Mouse (Mus musculus) gastrocnemius, adult 2 months (tissue): ENCODE data around the gene 4933415F23Rik. TPM values are rescaled to one million over a fixed set of nuclear protein-coding genes. Genes with fewer than 3 reads are reported as not detected.

Experiments used
- DNase-seq: peaks from one replicate; pipeline ENCODE4 v3.0.0; 2022
- H3K27ac ChIP-seq: fragments of 200-600 bp; 2 replicates; pipeline ENCODE4 v1.8.1; 2022; ENCODE audit warnings: mild to moderate bottlenecking
- H3K4me3 ChIP-seq: fragments of 200-600 bp; 2 replicates; pipeline ENCODE4 v1.8.1; 2022; ENCODE audit warnings: mild to moderate bottlenecking, moderate library complexity
- CTCF ChIP-seq: fragments of 200-600 bp; IDR thresholded peaks from 2 replicates; pipeline ENCODE4 v1.8.1; 2022; ENCODE audit warnings: antibody characterized with exemption, mild to moderate bottlenecking, moderate library complexity
- intact Hi-C: fragments of 180-260 bp; cut with DNase I; formaldehyde crosslinking; loops from one replicate; pipeline ENCODE4 v1.15.1; 2025
- total RNA-seq, 2 experiments: library from RNA; stranded (reverse); gene quantifications; 2 replicates each; pipeline ENCODE4 v1.2.3; 2021

Gene 4933415F23Rik
- total RNA-seq, 2 experiments from 2014 or later = 2.3 to 4.8 TPM

- intact Hi-C loops = no loop called here
- Histone ChIP-seq H3K4me3 (no peak overlapping the region), H3K27ac (no peak overlapping the region)
These were observed 37.2 kb downstream of the 4933415F23Rik start for GRCm38 (mm10) chr1:23064717-23065475.

DNA sequence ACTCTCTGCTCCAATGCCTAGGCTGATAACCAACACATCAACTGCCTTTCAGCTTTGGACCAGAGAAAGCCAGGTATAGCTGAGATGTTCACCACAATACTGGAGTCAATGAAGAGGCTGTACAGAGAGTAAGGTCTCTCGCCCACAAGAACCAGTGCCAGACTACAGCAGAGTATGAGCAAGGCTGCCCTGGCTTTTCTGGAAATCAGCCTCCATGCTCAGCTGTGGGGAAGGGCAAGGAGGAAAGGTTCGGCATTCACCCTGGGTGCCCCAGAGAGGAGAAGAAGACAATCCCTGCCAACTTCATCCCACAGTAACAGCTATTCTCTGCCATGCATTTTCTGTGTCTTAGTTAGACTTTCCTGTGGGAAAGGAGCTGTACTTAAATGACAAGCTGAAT lies 38.1 kb downstream of the 4933415F23Rik start:
- H3K27ac ChIP-seq = no peak overlapping the region
- TF ChIP-seq CTCF = no peak
- no peak overlapping the region for H3K4me3 ChIP-seq
- intact Hi-C loops = no loop called here
- DNase-seq = no peak

More at GRCm38 (mm10) chr1:23064717-23065475, 37.2 kb downstream of the 4933415F23Rik start:
- no peak for DNase-seq
- TF ChIP-seq CTCF = no peak

DNA sequence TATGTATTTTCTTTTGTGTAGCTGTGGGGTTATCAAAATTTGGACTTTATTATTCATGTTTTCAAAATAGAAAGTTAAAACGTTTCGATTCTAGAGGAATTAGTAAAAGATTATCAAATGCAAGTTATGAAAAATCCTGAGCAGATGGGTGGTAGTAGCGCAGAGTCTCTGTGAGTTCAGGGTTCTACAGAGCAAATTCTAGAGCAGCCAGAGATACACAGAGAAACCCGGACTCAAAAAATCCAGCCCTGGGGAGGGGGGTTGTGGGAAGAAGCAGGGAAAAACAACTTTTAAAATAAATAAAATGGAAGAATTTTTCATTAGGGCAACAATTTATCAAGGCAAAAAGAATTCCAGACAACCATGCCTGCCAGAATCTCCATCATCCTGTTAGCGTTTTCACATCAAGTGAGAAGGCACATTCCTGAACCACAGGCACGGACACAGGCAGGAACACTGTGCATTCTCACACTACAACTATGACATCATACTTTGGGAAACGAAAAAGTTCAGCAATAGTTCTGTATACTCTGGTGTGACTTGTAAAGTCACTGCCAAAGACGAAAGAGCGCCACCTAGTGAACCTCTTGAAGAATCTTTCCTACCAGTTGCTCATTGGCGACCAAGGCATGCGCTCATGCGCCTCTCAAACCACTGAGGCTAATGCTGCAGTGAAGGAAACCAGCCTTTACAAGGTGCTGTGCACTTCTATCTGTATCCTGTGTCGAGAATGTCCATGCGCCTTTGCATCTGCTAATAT lies 40.3 kb downstream of the 4933415F23Rik start:
- Histone ChIP-seq H3K27ac (no peak overlapping the region), H3K4me3 (no peak overlapping the region)
- intact Hi-C loops = no loop called here
- DNase-seq = no peak
- TF ChIP-seq CTCF = peak; percentile 55

DNA sequence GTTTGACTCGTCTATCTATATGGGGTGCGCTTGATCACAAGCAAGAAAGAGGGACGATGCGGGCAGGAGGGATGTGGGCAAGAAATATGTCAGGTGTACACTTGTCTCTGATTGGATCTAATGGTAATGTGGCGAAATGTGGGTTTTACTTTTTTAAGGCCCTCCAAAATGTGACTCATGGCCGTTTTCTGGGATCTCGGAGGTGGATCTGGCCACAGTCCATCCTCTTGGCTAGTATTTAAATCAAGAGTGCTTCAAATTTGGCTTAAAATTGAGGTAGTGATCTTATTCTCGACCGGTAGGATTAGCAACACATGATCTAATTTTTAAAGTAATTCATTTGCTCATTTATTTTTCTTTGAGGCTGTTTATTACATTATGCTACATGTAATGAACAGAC lies 42.0 kb downstream of the 4933415F23Rik start:
- no peak for TF ChIP-seq CTCF
- intact Hi-C loops = no loop called here
- no peak overlapping the region for H3K27ac ChIP-seq
- DNase-seq = no peak
- H3K4me3 ChIP-seq = no peak overlapping the region
